Comparison of ENCODE assay signal across 18 mouse cellular contexts in genomic region chr4:48322095-48322494, GRCm38 (mm10). TPM values are rescaled to one million over a fixed set of nuclear protein-coding genes. Genes with fewer than 3 reads are reported as not detected.
A peak's percentile ranks its signal among the peaks of the same experiment; 100 is the strongest.
DNase-seq lines count a peak whose midpoint lies in the region; ATAC-seq lines count a peak whose summit lies in the region.
"Had no signal": no experiment of that assay in that cellular context is flagged by ENCODE, and none has a peak within 500 bp of the region (broad histone marks: within the 10 kb centered on the region; RNA-seq: fewer than 3 reads in every experiment).

No protein-coding gene starts in this region.

- H3K9ac ChIP-seq in kidney, embryonic 14.5 days (ENCODE audit: low read depth, low read length): no peak overlapping the region
- H3K9ac ChIP-seq: embryonic facial prominence, embryonic 12.5 days; forebrain, embryonic 15.5 days; heart, embryonic 12.5 days; hindbrain, embryonic 15.5 days had no signal

- H3K36me3 ChIP-seq in kidney, embryonic 14.5 days (ENCODE audit: control insufficient read depth, insufficient read depth, low read length): no peaks in the 10 kb centered on the region
- H3K36me3 ChIP-seq: embryonic facial prominence, embryonic 12.5 days; forebrain, embryonic 15.5 days; heart, embryonic 12.5 days; hindbrain, embryonic 15.5 days had no signal

- no peaks in the 10 kb centered on the region for H3K4me1 ChIP-seq in kidney, embryonic 14.5 days (ENCODE audit: control insufficient read depth, insufficient read depth, low read length)
- H3K4me1 ChIP-seq: forebrain, embryonic 15.5 days; heart, embryonic 12.5 days; hindbrain, embryonic 15.5 days had no signal

- no peaks in the 10 kb centered on the region for H3K9me3 ChIP-seq in kidney, embryonic 14.5 days (ENCODE audit: control insufficient read depth, low read length)
- H3K9me3 ChIP-seq: embryonic facial prominence, embryonic 12.5 days; forebrain, embryonic 15.5 days; heart, embryonic 12.5 days; hindbrain, embryonic 15.5 days had no signal

- no peak overlapping the region for H3K4me3 ChIP-seq in kidney, embryonic 14.5 days (ENCODE audit: low read length)
- H3K4me3 ChIP-seq: embryonic facial prominence, embryonic 12.5 days; forebrain, embryonic 15.5 days; heart, adult 2 months; heart, embryonic 12.5 days; hindbrain, embryonic 15.5 days had no signal

- 64% methylated on average over 1 of the region's 1 CpGs for WGBS in kidney, embryonic 14.5 days

- no peak overlapping the region for H3K27ac ChIP-seq in kidney, embryonic 14.5 days (ENCODE audit: low read depth, low read length)
- H3K27ac ChIP-seq: embryonic facial prominence, embryonic 12.5 days; forebrain, embryonic 15.5 days; heart, adult 2 months; hindbrain, embryonic 15.5 days had no signal

- no peaks in the 10 kb centered on the region for H3K27me3 ChIP-seq in kidney, embryonic 14.5 days (ENCODE audit: control insufficient read depth, insufficient read depth, low read length)
- H3K27me3 ChIP-seq: embryonic facial prominence, embryonic 12.5 days; forebrain, embryonic 15.5 days; heart, embryonic 12.5 days; hindbrain, embryonic 15.5 days had no signal

- intact Hi-C loops in left cerebral cortex, postnatal 4 days (cut with DNase I): no loop called here

- DNase-seq in A20 (ENCODE audit: low read depth, low spot score) (peak; percentile 11), MEL-GATA-1-ER (ENCODE audit: extremely low read depth, low read depth) (peak; percentile 59)
- no peak for DNase-seq in left cerebral cortex, postnatal 4 days
- no peak for DNase-seq in gastrocnemius, postnatal 4 days (ENCODE audit: low spot score in 2 of 2)
- DNase-seq: adrenal gland, postnatal 10 days; B cell, adult 2 months; cerebellum, adult 18-20 months; cerebellum, adult 9-11 months; gastrocnemius, postnatal 36 days; heart, adult 2 months; kidney, adult 11 months had no signal

- H3K4me2 ChIP-seq in kidney, embryonic 14.5 days (replicated peaks; ENCODE audit: low read depth, low read length): no peak overlapping the region
- H3K4me2 ChIP-seq: embryonic facial prominence, embryonic 12.5 days; forebrain, embryonic 15.5 days; heart, embryonic 12.5 days; hindbrain, embryonic 15.5 days had no signal

- ATAC-seq in granulocyte monocyte progenitor cell, adult 5-6 weeks (replicated peaks; ENCODE audit: poor library complexity, severe bottlenecking): peak; percentile 89
- ATAC-seq in kidney, embryonic 14.5 days (ENCODE audit: low FRiP score, low TSS enrichment): no peak
- ATAC-seq: CD4-positive, CD25-positive, alpha-beta regulatory T cell, adult 4 months; forebrain, embryonic 15.5 days had no signal

RNA-seq across cellular contexts. Expression of gene Invs, which starts 42.5 kb away (rescaled TPM):
- 11.1 and 19.2 TPM in 2 replicates for total RNA-seq in granulocyte monocyte progenitor cell, adult 5-6 weeks (2014; fragmentation: Nextera tagmentation)
- total RNA-seq in granulocyte monocyte progenitor cell, adult 5-6 weeks (2017): 7.5 and 9.9 TPM in 2 replicates
- total RNA-seq in left cerebral cortex, postnatal 4 days (2021): 10 to 100 TPM; 14.4 to 14.6 TPM
- 1 to 10 TPM; 6.7 to 7.0 TPM for total RNA-seq in gastrocnemius, postnatal 4 days (2021)
- 7.8 and 11.6 TPM in 2 replicates for polyA plus RNA-seq in kidney, embryonic 14.5 days (2014; fragmentation: Nextera tagmentation; extraction: Ambion mirVana)

RNA-seq across cellular contexts. Expression of gene Erp44, which starts 42.7 kb away (rescaled TPM):
- 73.6 and 88.3 TPM in 2 replicates for total RNA-seq in granulocyte monocyte progenitor cell, adult 5-6 weeks (2014; fragmentation: Nextera tagmentation)
- 98.4 and 109 TPM in 2 replicates for total RNA-seq in granulocyte monocyte progenitor cell, adult 5-6 weeks (2017)
- total RNA-seq in left cerebral cortex, postnatal 4 days (2021): 10 to 100 TPM; 36.4 to 38.1 TPM
- total RNA-seq in gastrocnemius, postnatal 4 days (2021): 10 to 100 TPM; 37.0 to 39.6 TPM
- 67.0 and 79.4 TPM in 2 replicates for polyA plus RNA-seq in kidney, embryonic 14.5 days (2014; fragmentation: Nextera tagmentation; extraction: Ambion mirVana)

Comparison
In these comparisons a context has a peak if more than half of its experiments do, and no peak if none do; other contexts are left out.
1. DNase-seq: peak in A20 (single experiment) and MEL-GATA-1-ER (single experiment); none in left cerebral cortex, postnatal 4 days (single experiment) and gastrocnemius, postnatal 4 days (0 of 2).